Mouse (Mus musculus) layer of hippocampus, postnatal 25 days (tissue): ENCODE measurements around the gene Zfp426. TPM values are rescaled to one million over a fixed set of nuclear protein-coding genes. Genes with fewer than 3 reads are reported as not detected.

ENCODE experiments used
- DNase-seq, 2 experiments: peaks; one replicate each; pipeline ENCODE4 v3.0.0; 2022; ENCODE audit warnings: mixed read lengths in 2 of 2, low spot score in 1 of 2; ENCODE audit errors: extremely low spot score in 1 of 2
- total RNA-seq, 2 experiments: library from RNA; stranded (reverse); gene quantifications; 2 replicates each; pipeline ENCODE4 v1.2.3; 2021

Zfp426 gene
- total RNA-seq, 2 experiments from 2014 or later, result 25.5 to 32.8 TPM

DNA sequence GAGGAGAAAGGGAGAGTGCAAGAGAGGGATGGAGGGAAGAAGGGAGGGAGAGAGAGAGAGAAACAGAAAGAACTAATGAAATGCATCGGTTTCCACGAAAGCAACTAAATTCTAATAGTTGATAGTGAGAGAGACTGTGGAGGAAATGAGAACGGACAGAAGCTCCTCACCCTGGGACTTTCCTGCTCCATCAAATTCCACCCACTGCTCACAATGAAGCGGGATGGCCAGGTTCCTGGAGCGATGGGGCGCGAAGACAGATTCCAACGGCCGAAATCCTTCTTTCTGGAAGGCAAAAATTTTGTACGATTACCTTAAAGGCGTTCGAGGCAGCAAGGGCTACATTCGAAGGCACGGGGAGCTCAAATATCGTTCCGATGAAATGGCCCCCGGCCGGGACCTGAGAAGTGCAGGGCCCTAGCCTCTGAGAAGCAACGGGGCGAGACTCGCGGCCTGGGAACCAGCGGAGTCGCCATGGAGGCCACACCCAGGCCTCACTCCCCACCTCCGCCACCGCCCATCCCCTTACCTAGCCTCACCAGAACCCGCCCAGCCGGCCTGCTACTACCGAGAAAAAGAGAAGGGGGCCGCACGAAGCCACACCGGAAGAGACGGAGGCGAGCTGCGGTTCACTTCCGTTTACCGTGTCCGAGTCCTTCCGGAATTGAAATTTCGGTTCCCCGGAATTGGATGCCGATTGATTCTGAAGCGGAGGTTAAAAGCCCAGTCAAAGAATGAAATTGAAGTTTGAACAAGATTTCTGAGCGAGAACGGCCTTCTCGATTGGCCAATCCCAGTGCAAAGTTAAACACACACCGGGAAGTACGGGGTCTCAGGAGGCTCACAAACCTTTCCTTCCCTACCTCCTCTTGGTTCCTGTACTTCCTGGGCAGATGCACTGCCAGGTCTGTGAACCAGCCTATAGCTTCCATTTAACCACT is 32.9 kb downstream of the Zfp426 start, which contains the start of gene Zfp26:
Gene Zfp26, minus strand, starts transcription at position 786 of the 941 bp plus-strand sequence.
- peak; percentile 64 to 66 for DNase-seq

DNA sequence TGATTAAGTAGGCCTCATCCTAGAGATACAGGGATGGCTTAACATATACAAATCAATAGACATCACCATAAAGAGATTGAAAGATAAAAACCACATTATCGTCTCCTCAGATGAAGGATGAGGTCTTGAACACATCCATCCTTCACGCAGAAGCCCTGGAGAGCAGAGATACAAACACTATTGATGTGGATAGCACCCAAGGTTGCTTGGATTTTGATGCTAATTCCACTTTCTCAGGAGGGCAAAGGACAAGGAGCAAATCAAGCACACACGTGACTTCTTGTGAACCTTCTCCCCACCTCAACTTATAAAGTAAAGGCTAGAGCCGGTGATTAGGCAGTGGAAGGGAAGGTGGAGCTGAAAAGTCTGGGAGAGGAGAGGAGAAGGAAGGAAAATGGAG is 38.9 kb downstream of the Zfp426 start:
- DNase-seq, result no peak

DNA sequence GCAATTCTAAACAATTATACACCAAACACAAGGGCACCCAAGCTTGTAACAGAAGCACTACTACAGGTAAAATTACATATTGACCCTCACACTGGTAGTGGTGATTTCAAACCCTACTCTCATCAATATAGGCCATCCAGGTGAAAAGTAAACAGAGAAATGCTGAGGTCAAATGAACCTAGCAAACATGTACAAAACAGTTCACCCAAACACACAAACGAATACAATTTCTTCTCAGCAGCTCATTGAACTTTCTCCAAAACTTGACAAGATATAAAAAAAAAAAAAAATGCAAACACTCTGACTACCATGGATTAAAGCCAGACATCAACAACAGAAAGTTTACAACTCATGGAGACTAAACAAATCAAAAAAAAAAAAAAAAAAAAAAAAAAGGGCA is 41.1 kb downstream of the Zfp426 start:
- DNase-seq, result no peak

DNA sequence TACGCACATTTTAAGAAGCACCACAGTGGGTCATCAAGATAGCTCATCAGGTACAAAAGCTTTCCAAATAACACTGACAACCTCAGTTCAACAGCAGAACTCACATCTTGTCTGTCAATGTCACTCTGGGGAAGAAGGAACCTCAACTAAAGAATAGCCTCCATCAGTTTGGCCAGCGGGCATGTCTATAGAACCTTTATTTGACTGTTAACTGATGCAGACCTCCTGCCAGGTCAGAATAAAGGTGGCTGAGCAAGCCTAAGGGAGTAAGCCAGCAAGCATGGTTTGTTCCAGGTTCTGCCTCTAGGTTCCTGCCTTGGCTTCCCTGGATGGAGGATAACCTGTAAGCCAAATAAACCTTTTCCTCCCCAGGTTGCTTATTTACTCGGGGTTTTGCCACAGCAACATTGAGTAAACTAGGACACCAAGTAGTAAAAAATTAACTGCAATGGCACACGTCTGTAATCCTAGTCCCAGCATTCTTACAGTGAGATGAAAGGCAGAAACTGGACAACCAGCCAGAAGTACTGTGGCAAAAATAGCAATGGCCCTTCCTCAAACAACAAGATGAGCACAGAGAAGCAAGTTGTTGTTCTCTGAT is 49.3 kb downstream of the Zfp426 start:
- DNase-seq, result no peak

DNA sequence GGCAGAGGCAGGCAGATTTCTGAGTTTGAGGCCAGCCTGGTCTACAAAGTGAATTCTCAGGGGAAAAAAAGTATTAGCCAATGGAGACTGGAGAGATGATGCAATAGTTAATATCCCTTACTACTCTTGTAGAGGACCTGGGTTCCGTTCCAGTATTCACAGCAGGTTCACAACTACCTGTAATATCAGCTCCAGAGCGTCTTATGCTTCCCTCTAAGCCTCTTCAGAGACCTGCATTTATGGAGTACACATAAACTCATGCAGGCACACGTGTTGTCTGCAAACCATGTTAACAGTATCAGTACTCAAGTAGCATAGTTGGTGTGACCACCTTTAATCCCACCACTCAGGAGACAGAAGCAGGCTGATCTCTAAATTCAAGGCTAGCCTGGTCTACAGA is 62.5 kb downstream of the Zfp426 start:
- DNase-seq, result no peak

Other genes with a start within 250 kb of the Zfp426 start
- not detected for gene Olfr39, start 210.4 kb downstream of the Zfp426 start, total RNA-seq
- not detected for gene Olfr873, start 194.2 kb downstream of the Zfp426 start, total RNA-seq
- gene Olfr18, start 156.7 kb downstream of the Zfp426 start, total RNA-seq, result not detected
- 10 to 100 TPM; 10.4 to 11.3 TPM for gene Zfp560, start 107.6 kb downstream of the Zfp426 start, total RNA-seq
- 10 to 100 TPM; 26.7 to 30.6 TPM for gene Zfp26, start 32.6 kb downstream of the Zfp426 start, total RNA-seq
- 10 to 100 TPM; 40.7 to 48.8 TPM for gene Zfp266, start 28.7 kb upstream of the Zfp426 start, total RNA-seq
- gene Zfp846, start 88.5 kb upstream of the Zfp426 start, total RNA-seq, result 10 to 100 TPM; 20.4 to 22.1 TPM
- 100 to 1,000 TPM; 307 to 354 TPM for gene Ubl5, start 150.1 kb upstream of the Zfp426 start, total RNA-seq
- gene Fbxl12, start 152.0 kb upstream of the Zfp426 start, total RNA-seq, result 10 to 100 TPM; 14.7 to 23.3 TPM
- gene Pin1, start 159.3 kb upstream of the Zfp426 start, total RNA-seq, result 10 to 100 TPM; 31.6 to 35.8 TPM